Mouse (Mus musculus) bone marrow macrophage, adult 2 months (primary cell): ENCODE measurements around the gene Arhgef12.

Source experiments
- CTCF ChIP-seq: IDR thresholded peaks from 2 replicates; pipeline ENCODE4 v1.5.1; 2012; ENCODE audit warnings: low read depth, mild to moderate bottlenecking, low read length, moderate library complexity
- POLR2A ChIP-seq: IDR thresholded peaks from 2 replicates; pipeline ENCODE4 v1.6.1; 2012; ENCODE audit warnings: mild to moderate bottlenecking, low read depth, low read length, borderline replicate concordance

DNA sequence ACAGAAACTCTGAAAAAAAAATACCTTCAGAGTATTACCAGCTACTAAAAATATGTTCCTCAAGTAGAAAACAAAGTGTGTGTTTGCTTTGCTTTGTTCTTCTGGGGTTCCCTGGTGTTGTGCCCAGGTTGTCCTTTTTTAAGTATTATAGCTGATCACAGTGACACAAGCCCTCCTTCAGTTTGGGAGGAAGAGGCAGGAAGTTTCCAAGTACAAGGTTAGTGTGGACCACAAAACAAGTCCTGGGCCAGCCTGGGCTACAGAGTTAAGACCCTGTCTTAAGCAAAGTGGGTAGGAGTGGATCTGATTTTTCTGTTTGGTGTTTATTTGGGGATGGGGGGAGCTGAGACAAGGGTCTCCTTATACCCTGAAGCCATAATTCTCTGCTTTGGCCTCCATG lies 62.6 kb downstream of the Arhgef12 start:
- TF ChIP-seq POLR2A: no peak
- no peak for TF ChIP-seq CTCF
